Mouse (Mus musculus) yolk sac, embryonic 10.5 days (tissue): ENCODE data around the gene Lrmda.

Source experiments
- DNase-seq: peaks from one replicate; pipeline ENCODE4 v3.0.0-alpha.2; 2017; ENCODE audit warnings: low spot score

The Lrmda gene

DNA sequence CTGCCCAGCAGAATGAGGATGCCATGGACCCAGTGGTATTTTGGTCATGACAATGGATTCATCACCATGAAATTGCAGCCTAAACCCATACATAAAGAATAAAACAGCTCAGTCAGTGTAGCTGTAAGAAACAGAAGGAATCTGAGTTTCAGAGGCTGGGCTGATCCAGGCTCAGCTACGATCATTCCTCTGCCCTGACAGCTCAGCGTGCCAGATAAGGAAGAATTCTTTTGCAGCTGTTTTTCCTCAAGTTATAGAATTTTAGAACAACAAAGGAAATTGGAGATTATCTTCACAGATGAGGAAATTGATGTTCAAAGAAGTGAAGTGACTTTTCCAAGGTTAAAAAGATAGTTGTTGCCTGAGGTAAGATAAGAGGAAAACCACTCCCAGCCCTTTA lies 921.1 kb downstream of the Lrmda start:
- no peak for DNase-seq

GRCm38 (mm10) chr14:22942569-22942968 lies 923.1 kb downstream of the Lrmda start:
- no peak for DNase-seq

DNA sequence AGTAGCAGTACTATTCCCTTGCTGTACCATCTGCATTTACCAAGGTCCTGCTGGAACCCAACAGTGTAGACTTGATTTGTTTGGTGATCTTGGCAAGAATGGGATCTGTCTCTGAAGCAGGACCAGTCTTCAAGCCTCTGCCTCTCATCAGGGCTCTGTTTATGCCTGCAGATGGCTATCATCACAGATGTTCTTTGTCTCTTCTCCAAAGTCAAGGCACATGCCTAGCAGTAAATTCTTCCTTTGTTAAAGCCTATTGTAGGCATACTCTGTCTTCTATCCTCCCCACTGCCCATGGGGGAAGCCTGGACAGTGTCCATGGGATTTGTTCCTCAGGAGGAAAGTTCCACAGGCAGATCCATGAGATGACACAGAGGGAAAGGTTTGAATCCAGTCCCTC lies 930.0 kb downstream of the Lrmda start:
- DNase-seq: no peak

GRCm38 (mm10) chr14:22952981-22953380 lies 933.5 kb downstream of the Lrmda start:
- no peak for DNase-seq

DNA sequence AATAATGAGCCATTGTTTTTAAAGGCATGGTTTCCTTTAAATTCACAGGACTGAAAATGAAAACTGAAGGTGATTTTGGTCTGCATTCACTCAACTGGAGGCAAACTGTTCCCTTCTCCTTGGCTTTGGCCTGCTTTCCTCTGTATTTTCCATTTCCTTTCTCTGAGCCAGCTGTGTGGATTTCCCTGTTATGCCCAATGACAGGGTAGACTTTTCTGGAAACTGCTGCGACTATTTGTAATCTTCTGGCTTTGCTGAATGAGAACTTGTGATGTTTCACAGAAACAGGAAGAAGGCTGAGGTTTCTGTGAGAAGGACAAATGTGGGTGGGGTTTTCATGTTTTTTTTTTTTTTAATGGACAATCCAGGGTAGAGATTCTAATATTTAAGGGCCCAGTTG lies 940.7 kb downstream of the Lrmda start:
- DNase-seq: no peak

DNA sequence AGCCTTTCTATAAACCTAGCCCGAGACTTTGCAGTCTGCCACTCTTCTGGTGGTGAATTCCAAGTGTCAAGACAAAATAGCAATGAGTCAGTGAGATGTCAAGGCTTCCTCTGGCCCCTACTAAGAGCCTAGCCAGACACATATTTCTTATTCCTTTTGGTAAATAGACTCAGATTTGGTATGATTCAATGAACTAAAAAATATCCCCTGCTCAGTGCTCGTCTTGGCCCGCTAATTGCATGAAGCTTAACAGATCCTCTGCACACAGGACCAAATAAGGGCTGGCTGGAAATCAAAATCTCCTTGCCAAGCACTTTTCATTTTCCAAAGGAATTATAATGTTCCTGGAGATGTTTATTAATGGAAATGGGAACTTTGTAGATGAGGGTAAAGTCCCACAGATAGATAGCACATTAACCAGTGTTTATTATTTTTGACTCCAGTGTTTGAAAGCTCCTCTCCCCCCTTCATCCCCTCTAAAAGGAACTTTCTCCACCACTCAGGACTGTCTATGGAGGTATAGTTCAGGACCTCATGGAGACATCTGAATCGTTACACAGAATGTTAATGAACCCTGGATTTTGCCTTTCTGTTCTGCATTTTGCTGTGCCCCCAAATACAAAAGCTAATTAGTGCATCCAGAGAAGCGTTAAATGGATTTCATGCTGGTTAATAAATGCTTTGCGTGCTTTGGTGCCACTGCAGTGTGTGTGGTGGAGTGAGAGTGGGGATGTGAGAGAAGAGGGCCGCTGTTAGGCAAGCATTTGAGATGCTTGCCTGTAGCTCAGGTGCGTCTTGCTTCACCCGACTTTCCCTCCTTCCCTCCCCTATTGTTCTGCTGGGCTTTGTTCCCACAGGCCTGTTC lies 945.5 kb downstream of the Lrmda start:
- no peak for DNase-seq

- DNase-seq: no peak
Observed at GRCm38 (mm10) chr14:22968705-22969104, 949.2 kb downstream of the Lrmda start.

DNA sequence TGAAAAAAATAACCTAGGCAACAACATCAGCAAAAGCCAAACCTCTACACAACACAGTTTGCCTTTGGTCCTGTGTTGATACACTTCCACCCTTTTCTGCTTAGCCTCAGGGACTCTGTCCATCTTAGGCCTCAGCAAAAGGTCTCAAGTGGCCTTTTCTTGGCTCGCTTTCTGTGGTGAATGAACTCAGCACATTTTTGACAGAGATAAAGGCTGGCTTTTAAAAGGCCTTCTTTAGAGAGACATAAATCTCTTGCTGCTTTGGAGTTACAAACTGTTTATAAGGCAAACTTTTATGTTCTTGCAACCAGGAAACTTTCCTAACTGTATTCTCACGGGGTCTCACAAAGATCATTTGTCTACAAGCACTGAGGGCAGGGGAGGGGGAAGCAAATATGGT lies 967.2 kb downstream of the Lrmda start:
- DNase-seq: no peak

GRCm38 (mm10) chr14:22988090-22988669 lies 968.7 kb downstream of the Lrmda start:
- DNase-seq: no peak

DNA sequence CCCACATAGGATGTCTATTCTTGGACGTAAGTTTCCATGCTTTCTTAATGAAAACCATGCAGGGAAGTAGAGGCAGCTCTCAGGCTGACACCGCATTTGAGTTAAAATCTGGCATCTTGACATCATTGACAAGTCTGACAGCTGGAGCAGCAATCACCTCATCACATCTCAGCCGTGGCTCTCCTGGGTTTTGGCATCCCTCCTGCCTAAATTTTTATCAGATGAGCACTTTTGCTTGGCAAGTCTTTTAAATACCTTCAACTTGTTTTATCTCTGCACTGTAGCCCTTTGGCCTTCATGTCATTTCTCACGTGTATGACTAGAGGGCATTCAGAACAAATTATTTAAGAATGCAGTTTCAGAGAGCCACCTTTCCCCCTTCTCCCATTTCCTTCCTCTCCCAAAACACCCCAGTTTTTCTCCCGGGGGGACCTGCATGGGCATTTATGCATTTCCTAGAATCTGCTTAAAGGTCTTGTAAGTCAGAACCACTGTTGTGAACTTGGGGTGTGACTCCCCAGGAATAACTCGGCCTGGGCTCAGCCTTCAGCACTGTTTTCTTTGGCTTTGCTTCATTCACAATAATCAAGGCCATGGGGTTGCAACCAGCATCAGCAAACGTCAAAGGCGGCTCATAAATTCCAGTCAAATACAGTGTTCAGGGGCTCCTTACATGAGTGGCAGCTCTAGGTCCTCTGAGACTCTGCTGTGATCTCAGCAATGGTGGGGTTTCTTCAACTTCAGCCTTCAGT lies 975.8 kb downstream of the Lrmda start:
- DNase-seq: no peak

DNA sequence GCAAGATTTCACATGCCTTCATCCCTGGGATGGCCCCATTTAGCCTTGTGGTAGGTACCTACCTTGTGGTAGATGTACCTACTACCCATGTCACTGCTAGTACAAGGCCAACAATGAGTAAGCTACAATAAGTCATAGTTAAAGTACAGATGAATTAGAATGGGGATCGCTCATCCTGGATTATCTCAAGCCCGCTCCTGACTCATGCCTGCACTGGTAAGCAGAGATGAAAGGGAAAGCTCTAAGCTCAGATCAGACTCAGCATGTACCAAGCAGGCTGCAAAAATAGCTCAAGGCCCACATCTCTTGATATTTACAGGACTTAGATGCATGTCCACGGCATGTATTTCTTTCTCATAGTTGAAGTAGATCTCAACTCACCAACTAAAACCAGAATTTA lies 979.4 kb downstream of the Lrmda start:
- no peak for DNase-seq

GRCm38 (mm10) chr14:23011989-23012388 lies 992.5 kb downstream of the Lrmda start:
- no peak for DNase-seq

- DNase-seq: peak; percentile 16
Observed at GRCm38 (mm10) chr14:23014747-23015286, 995.3 kb downstream of the Lrmda start.

- peak; percentile 19 for DNase-seq
Observed at GRCm38 (mm10) chr14:23015321-23016067, 996.0 kb downstream of the Lrmda start.

- no peak for DNase-seq
Observed at GRCm38 (mm10) chr14:23016068-23016611, 996.6 kb downstream of the Lrmda start.

- no peak for DNase-seq
Observed at GRCm38 (mm10) chr14:23041002-23041401, 1021.5 kb downstream of the Lrmda start.

- DNase-seq: no peak
Observed at GRCm38 (mm10) chr14:23045322-23045721, 1025.8 kb downstream of the Lrmda start.

DNA sequence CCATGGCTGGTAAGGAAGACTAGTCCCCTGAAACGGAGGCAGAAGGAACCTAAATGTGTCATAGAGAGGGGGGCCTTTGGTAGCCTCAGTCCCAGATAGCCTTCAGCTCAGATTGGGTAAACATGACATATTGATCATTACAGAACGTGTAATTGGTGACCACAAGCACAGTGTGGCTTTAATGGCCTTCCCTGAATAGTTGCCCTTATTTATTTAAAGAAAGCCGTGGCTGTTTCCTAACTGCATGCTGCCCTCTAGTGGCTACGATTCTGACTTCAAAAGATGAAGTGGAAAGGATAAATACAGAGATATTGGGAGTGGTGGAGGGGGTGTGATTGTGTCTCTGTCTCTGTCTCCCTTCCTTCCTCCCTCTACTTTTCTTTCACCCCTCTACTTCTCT lies 1026.8 kb downstream of the Lrmda start:
- peak; percentile 25 for DNase-seq

DNA sequence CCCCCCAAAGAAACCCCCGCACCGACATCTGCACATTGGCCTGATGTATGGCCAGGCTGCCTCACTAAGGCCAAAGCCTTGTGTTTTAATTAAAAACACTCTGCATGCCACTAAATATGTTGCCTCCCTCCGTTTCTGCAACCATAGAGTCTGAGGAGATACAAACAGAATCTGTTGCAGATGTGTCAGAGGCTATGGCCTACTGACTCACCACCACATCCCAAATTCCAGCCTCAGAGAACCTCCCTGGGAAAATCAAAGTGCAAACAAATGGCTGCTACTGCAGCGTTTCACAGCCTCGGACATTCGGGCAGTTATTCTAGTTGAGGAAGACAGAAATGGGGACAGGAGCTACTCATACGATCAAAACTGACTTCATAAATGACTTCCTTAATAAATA lies 1031.9 kb downstream of the Lrmda start:
- no peak for DNase-seq

GRCm38 (mm10) chr14:23052833-23053592 lies 1033.5 kb downstream of the Lrmda start:
- DNase-seq: no peak
